Mouse (Mus musculus): ENCODE measurements around the gene Gm11757. TPM values are rescaled to one million over a fixed set of nuclear protein-coding genes. Genes with fewer than 3 reads are reported as not detected.
"Not testable (repeated sequence)": the region's sequence is repeated elsewhere in the genome, so short reads cannot be mapped to it uniquely, and the experiment has no call there.

Gene Gm11757
- total RNA-seq (2021) = not detected
- long read RNA-seq, experiment 1 = 0 reads
- long read RNA-seq, experiment 2 = 0 reads

DNA sequence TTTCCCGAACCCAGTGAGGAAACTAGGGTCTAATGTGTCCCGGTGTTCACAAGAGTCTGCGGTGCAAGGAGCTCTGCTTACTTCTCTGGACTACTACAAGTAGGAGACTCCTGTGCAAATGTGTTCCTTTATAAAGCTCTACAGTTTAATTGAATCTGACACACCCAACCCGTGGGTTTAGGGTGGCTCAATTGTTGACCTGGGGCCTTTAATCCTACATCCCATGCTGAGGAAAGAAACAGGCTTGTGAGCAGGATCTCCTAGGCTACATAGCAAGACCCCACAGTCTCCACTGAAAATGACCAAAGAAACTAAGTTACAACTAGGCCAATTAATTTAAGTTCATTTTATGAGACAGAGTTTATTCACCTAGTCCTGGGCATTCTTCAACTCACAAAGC lies at the start of gene Gm11757:
Gene Gm11757 (minus strand): TSS at position 101 of the 400 bp plus-strand sequence.
- DNase-seq (ENCODE audit: low spot score in 2 of 2) = not testable (repeated sequence)

DNA sequence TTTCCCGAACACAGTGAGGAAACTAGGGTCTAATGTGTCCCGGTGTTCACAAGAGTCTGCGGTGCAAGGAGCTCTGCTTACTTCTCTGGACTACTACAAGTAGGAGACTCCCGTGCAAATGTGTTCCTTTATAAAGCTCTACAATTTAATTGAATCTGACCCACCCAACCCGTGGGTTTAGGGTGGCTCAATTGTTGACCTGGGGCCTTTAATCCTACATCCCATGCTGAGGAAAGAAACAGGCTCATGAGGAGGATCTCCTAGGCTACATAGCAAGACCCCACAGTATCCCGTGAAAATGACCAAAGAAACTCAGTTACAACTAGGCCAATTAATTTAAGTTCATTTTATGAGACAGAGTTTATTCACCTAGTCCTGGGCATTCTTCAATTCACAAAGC lies 29.7 kb upstream of the Gm11757 start, which contains the start of gene Gm11756:
Gene Gm11756 (minus strand): TSS at position 101 of the 400 bp plus-strand sequence.
- not testable (repeated sequence) for DNase-seq (ENCODE audit: low spot score in 2 of 2)

DNA sequence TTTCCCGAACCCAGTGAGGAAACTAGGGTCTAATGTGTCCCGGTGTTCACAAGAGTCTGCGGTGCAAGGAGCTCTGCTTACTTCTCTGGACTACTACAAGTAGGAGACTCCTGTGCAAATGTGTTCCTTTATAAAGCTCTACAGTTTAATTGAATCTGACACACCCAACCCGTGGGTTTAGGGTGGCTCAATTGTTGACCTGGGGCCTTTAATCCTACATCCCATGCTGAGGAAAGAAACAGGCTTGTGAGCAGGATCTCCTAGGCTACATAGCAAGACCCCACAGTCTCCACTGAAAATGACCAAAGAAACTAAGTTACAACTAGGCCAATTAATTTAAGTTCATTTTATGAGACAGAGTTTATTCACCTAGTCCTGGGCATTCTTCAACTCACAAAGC lies 14.9 kb upstream of the Gm11757 start, which contains the start of gene Gm13871:
Gene Gm13871 (minus strand): TSS at position 101 of the 400 bp plus-strand sequence.
- DNase-seq (ENCODE audit: low spot score in 2 of 2) = not testable (repeated sequence)

DNA sequence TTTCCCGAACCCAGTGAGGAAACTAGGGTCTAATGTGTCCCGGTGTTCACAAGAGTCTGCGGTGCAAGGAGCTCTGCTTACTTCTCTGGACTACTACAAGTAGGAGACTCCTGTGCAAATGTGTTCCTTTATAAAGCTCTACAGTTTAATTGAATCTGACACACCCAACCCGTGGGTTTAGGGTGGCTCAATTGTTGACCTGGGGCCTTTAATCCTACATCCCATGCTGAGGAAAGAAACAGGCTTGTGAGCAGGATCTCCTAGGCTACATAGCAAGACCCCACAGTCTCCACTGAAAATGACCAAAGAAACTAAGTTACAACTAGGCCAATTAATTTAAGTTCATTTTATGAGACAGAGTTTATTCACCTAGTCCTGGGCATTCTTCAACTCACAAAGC lies 14.7 kb downstream of the Gm11757 start, which contains the start of gene Gm11758:
Gene Gm11758 (minus strand): TSS at position 101 of the 400 bp plus-strand sequence.
- DNase-seq (ENCODE audit: low spot score in 2 of 2) = not testable (repeated sequence)

Other genes starting within 250 kb of the Gm11757 start
- not detected for gene Gm11239, start 222.8 kb downstream of the Gm11757 start, total RNA-seq (2021)
- gene Gm428, start 207.6 kb downstream of the Gm11757 start, total RNA-seq (2021) = not detected
- gene Rasef, start 100.1 kb downstream of the Gm11757 start, total RNA-seq (2021) = under 1 TPM; 0.25 to 0.31 TPM
- gene Gm11758, start 14.8 kb downstream of the Gm11757 start, total RNA-seq (2021) = not detected
- gene Gm13871, start 14.8 kb upstream of the Gm11757 start, total RNA-seq (2021) = not detected
- not detected for gene Gm11756, start 29.6 kb upstream of the Gm11757 start, total RNA-seq (2021)
- gene 2310002L09Rik, start 59.7 kb upstream of the Gm11757 start, total RNA-seq (2021) = not detected
- gene Frmd3, start 122.3 kb upstream of the Gm11757 start, total RNA-seq (2021) = 1 to 10 TPM; 9.3 TPM

Data from layer of hippocampus, postnatal 14 days (tissue).